Mouse (Mus musculus) midbrain, embryonic 16.5 days (tissue): ENCODE measurements around the gene Pcgf1. TPM values are rescaled to one million over a fixed set of nuclear protein-coding genes. Genes with fewer than 3 reads are reported as not detected.

Source experiments
- ATAC-seq: fragments of 200-750 bp; cut with Nextera tagmentation; 2 replicates; pipeline ENCODE4 v1.8.0; 2017; ENCODE audit warnings: moderate TSS enrichment
- H3K27ac ChIP-seq: fragments of 300-500 bp; sonication (generic); 2 replicates; pipeline ENCODE4 v1.5.1; 2014; ENCODE audit warnings: mild to moderate bottlenecking, low read length, mixed read lengths
- H3K27me3 ChIP-seq: fragments of 300-500 bp; sonication (generic); 2 replicates; pipeline ENCODE4 v1.6.1; 2014; ENCODE audit warnings: low read depth, low read length, mixed read lengths; ENCODE audit not compliant: control insufficient read depth, insufficient read depth
- H3K36me3 ChIP-seq: fragments of 300-500 bp; sonication (generic); 2 replicates; pipeline ENCODE4 v1.6.1; 2014; ENCODE audit warnings: mild to moderate bottlenecking, low read length, moderate library complexity, mixed read lengths; ENCODE audit not compliant: control insufficient read depth, insufficient read depth
- H3K4me1 ChIP-seq: fragments of 300-500 bp; sonication (generic); 2 replicates; pipeline ENCODE4 v1.6.1; 2014; ENCODE audit warnings: mild to moderate bottlenecking, low read length, mixed read lengths; ENCODE audit not compliant: control insufficient read depth, insufficient read depth
- H3K4me2 ChIP-seq: fragments of 300-500 bp; sonication (generic); 2 replicates; pipeline ENCODE4 v1.6.1; 2014; ENCODE audit warnings: mild to moderate bottlenecking, low read length, mixed read lengths
- H3K4me3 ChIP-seq: fragments of 300-500 bp; sonication (generic); 2 replicates; pipeline ENCODE4 v1.5.1; 2014; ENCODE audit warnings: low read depth, mild to moderate bottlenecking, low read length, moderate library complexity, mixed read lengths
- H3K9ac ChIP-seq: fragments of 300-500 bp; sonication (generic); 2 replicates; pipeline ENCODE4 v1.6.1; 2014; ENCODE audit warnings: low read depth, low read length, mixed read lengths
- H3K9me3 ChIP-seq: fragments of 300-500 bp; sonication (generic); replicated peaks from 2 replicates; pipeline ENCODE4 v1.6.1; 2014; ENCODE audit warnings: mild to moderate bottlenecking, low read length, mixed read lengths; ENCODE audit not compliant: control insufficient read depth, poor library complexity, severe bottlenecking
- WGBS: fragments of 180-500 bp; shearing (Covaris S2); extraction: QIAGEN DNeasy Blood & Tissue Kit; methylation state at CpG from one replicate; pipeline ENCODE4 v1.1.7; 2014; 5-methylcytosine and 5-hydroxymethylcytosine counted together
- polyA plus RNA-seq: library from polyadenylated mRNA; unstranded; fragments of >200 nt; fragmentation: Nextera tagmentation; extraction: Ambion mirVana; gene quantifications from 2 replicates; pipeline ENCODE4 v1.2.1, GENCODE M21; 2015

Gene Pcgf1
- polyA plus RNA-seq, 1 experiment from 2014 or later, result 52.5 TPM

GRCm38 (mm10) chr6:83117165-83117438 lies 39.4 kb downstream of the Pcgf1 start:
- no peak overlapping the region for H3K4me2 ChIP-seq
- no peak for ATAC-seq
- H3K4me3 ChIP-seq, result no peak overlapping the region
- H3K9ac ChIP-seq, result no peak overlapping the region
- no peaks in the 10 kb centered on the region for H3K27me3 ChIP-seq
- peaks cover 15% of the 10 kb centered on the region for H3K36me3 ChIP-seq
- no peaks in the 10 kb centered on the region for H3K9me3 ChIP-seq
- H3K27ac ChIP-seq, result no peak overlapping the region
- H3K4me1 ChIP-seq, result peaks cover 31% of the 10 kb centered on the region
- 82% methylated on average over 4 of the region's 4 CpGs for WGBS

GRCm38 (mm10) chr6:83117616-83118015 lies 39.9 kb downstream of the Pcgf1 start:
- Histone ChIP-seq H3K27ac (no peak overlapping the region), H3K9me3 (no peaks in the 10 kb centered on the region), H3K4me1 (peaks cover 37% of the 10 kb centered on the region), H3K4me3 (no peak overlapping the region), H3K36me3 (peaks cover 15% of the 10 kb centered on the region), H3K27me3 (no peaks in the 10 kb centered on the region), H3K4me2 (no peak overlapping the region), H3K9ac (no peak overlapping the region)
- ATAC-seq, result no peak
- 93% methylated on average over 13 of the region's 13 CpGs for WGBS

GRCm38 (mm10) chr6:83118369-83118768 lies 40.7 kb downstream of the Pcgf1 start:
- Histone ChIP-seq H3K4me2 (no peak overlapping the region), H3K27me3 (no peaks in the 10 kb centered on the region), H3K9me3 (no peaks in the 10 kb centered on the region), H3K27ac (no peak overlapping the region), H3K9ac (no peak overlapping the region), H3K4me1 (peaks cover 42% of the 10 kb centered on the region), H3K36me3 (peaks cover 15% of the 10 kb centered on the region), H3K4me3 (no peak overlapping the region)
- WGBS, result 87% methylated on average over 11 of the region's 11 CpGs
- ATAC-seq, result no peak

DNA sequence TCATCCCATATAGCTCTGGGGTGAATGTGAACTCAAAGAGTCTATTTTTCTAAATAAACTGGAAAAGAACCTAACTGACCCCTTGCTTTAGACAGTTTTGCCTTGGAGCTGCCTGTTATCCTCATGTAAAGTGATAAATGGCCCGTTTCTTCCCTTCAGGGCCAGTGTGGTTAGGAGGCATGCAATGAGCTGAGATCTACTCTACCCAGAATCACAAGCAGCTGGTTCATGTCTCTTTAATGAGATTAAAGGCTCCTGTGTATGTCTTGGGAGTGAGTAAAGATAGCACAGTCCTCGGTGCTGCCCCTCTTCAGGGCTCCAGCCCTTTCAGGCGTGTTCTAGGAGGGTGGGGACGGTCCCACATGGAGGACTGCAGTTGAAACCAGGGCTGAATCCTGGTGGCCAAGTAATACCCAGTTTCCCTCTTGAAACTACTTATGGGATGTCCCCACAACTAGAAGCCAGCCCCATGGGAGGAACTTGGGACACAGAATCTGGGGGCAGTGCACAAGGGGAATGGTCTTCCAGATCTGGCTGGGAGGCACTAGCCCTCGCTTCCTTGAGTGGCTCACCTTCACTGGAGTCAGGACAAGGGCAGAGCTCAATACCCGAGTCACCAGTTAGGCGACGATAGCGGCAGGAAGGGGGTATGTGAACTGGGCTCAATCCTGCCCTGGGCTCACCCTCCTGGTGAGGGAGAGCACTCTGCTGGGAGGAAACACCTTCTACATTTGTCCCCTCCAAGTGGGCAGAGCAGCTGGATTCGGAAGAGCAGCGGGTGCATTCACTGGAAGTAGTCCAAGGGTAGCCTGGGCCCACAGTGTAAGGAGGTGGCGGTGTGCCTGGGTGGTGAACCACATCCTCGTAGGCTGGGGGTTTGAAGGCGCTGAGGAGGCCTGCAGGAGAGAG lies 41.4 kb downstream of the Pcgf1 start:
- no peaks in the 10 kb centered on the region for H3K9me3 ChIP-seq
- peak overlapping the region; percentile 84; the same call in 1 of the 2 replicates for H3K4me2 ChIP-seq
- H3K27me3 ChIP-seq, result no peaks in the 10 kb centered on the region
- peaks cover 15% of the 10 kb centered on the region for H3K36me3 ChIP-seq
- H3K27ac ChIP-seq, result no peak overlapping the region
- H3K4me1 ChIP-seq, result peaks cover 45% of the 10 kb centered on the region
- peak overlapping the region; percentile 7; the same call in 1 of the 2 replicates for H3K9ac ChIP-seq
- H3K4me3 ChIP-seq, result no peak overlapping the region
- ATAC-seq, result no peak
- WGBS, result 84% methylated on average over 14 of the region's 14 CpGs

DNA sequence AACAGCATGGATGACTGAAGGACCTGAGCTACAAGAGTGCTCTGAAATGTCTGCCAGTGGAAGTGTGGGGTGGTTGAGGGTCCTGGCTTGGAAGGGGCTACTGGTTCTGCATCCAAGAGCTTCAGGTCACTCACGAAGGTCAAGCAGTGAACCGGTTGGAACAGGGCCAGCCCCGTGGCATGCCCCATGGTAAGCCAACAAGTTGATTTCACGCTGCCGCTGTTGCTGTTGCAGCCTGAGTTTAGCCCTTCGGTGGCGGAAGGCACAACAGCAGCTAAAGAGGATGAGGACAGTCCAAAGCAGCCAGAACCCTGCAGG lies 42.0 kb downstream of the Pcgf1 start:
- Histone ChIP-seq H3K9me3 (no peaks in the 10 kb centered on the region), H3K4me1 (peaks cover 47% of the 10 kb centered on the region), H3K9ac (peak overlapping the region; percentile 7; the same call in 1 of the 2 replicates), H3K4me2 (peak overlapping the region; percentile 84), H3K36me3 (peaks cover 15% of the 10 kb centered on the region), H3K4me3 (peak overlapping the region; percentile 70; the same call in 1 of the 2 replicates), H3K27me3 (no peaks in the 10 kb centered on the region), H3K27ac (no peak overlapping the region)
- no peak for ATAC-seq
- whole genome bisulfite sequencing, result 53% methylated on average over 7 of the region's 7 CpGs

DNA sequence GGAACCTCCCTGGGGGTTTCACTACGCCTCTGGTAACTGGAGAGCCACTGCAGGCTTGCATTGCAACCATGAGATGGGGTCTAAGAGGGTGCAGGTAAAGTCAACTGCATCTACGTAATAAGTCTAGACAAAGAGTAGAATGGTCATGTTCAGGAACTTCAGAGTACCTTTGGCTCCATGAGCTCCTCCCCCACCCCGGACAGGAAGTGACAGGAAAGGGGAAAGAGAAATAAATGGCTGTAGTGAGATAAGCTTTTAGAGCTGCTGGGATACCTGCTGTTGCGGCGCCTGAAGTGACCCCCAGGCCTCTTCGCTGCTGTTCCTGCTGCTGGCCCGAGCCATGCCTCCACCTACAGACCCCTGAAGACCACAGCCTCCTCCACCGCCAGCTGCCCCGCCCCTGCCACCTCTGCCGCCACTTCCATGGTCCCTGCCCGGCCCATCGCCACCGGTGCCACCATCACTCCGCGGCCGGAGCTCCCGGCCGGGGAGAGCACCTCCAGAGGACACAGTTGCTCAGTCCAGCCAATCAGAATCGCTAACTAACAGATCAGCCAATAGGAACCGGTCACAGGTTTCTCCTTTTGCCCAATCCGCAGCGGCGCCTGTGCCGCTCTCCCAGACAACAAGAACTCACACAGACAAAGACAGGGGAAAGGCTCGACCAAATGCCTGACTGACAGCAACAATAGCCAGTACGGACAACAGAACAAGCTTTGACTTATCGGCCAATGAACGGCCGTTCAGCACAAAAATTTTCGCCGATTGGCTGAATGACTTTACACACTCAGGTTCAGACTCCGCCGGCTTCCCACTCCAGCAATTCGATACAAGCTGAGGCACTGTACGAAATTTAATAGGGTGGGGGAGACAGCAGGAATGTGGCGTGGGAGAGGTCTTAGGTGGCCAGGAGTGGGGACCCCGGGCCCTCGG lies 43.5 kb downstream of the Pcgf1 start, which contains the start of gene Wbp1:
TSS of gene Wbp1 (minus strand) at position 630 of the 933 bp plus-strand sequence.
- H3K4me2 ChIP-seq, result peak within 1 kb of the TSS; percentile 98
- peaks cover 42% of the 10 kb centered on the region for H3K4me1 ChIP-seq
- H3K9ac ChIP-seq, result peak within 1 kb of the TSS; percentile 80
- peak; percentile 95 for ATAC-seq
- peak within 1 kb of the TSS; percentile 70 for H3K4me3 ChIP-seq
- no peaks in the 10 kb centered on the region for H3K9me3 ChIP-seq
- H3K27me3 ChIP-seq, result no peaks in the 10 kb centered on the region
- peaks cover 15% of the 10 kb centered on the region for H3K36me3 ChIP-seq
- WGBS, result under 1% methylated on average over 38 of the region's 38 CpGs
- H3K27ac ChIP-seq, result peak within 1 kb of the TSS; percentile 94

GRCm38 (mm10) chr6:83121863-83122710 lies 44.4 kb downstream of the Pcgf1 start:
- peak overlapping the region; percentile 80 for H3K9ac ChIP-seq
- no peak; the same call in 1 of the 2 replicates for ATAC-seq
- peak overlapping the region; percentile 94 for H3K27ac ChIP-seq
- peaks cover 14% of the 10 kb centered on the region for H3K36me3 ChIP-seq
- WGBS, result 1% methylated on average over 40 of the region's 52 CpGs
- H3K4me2 ChIP-seq, result peak overlapping the region; percentile 98
- H3K9me3 ChIP-seq, result no peaks in the 10 kb centered on the region
- H3K4me1 ChIP-seq, result peaks cover 34% of the 10 kb centered on the region
- H3K27me3 ChIP-seq, result no peaks in the 10 kb centered on the region
- peak overlapping the region; percentile 70 for H3K4me3 ChIP-seq

GRCm38 (mm10) chr6:83122961-83123360 lies 45.3 kb downstream of the Pcgf1 start:
- peaks cover 9% of the 10 kb centered on the region; the same call in 1 of the 2 replicates for H3K36me3 ChIP-seq
- no peaks in the 10 kb centered on the region for H3K27me3 ChIP-seq
- peaks cover 34% of the 10 kb centered on the region for H3K4me1 ChIP-seq
- H3K27ac ChIP-seq, result peak overlapping the region; percentile 23; the same call in 1 of the 2 replicates
- 81% methylated on average over 5 of the region's 5 CpGs for WGBS
- no peak overlapping the region for H3K9ac ChIP-seq
- H3K4me2 ChIP-seq, result 0 out of 2 replicates have a peak overlapping the region, but pooled peaks have one; percentile 98
- ATAC-seq, result no peak
- H3K4me3 ChIP-seq, result no peak overlapping the region
- no peaks in the 10 kb centered on the region for H3K9me3 ChIP-seq
